Comparison of ENCODE assay signal across 9 mouse cellular contexts in the genomic region with DNA sequence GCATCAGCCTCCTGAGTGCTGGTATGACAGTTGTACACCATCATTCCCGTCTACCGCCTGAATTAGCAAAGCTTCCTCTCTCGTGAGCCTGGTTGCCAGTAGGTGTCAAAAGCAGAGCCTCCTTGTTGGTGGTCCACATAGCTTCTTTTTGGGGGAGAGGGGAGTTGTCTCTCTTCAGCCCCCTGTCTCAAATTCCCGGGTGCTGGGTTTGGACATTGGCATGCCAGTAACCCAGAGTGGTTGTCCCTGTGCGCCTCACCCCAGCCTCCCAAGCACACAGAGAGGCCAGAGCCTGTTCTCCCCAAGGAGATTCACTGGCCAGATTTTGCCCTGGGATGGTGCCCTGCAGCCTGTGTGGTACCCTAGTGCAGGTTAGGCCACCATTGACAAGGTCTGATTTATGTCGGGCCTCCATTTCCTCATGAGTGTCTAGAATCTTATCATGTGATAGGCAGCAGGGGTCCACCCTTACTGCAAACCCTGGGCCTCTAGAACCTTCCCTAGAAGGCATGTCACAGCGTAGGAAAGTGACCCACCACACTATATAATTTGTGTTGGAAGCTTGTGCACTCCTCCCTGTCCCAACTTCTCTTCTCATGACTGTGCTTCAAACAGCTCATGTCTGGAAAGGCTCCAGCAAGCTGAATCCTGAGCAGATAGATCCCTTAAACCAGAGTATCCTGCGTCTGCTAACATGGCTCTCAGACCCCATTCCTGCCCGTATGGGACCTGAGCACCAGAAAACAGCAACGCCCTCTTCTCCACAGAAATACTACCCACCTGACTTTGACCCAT. TPM values are rescaled to one million over a fixed set of nuclear protein-coding genes. Genes with fewer than 3 reads are reported as not detected.
A peak's percentile ranks its signal among the peaks of the same experiment; 100 is the strongest.
DNase-seq lines count a peak whose midpoint lies in the region; ATAC-seq and TF ChIP-seq lines count a peak whose summit lies in the region.
"Had no signal": no experiment of that assay in that cellular context is flagged by ENCODE, and none has a peak within 500 bp of the region (broad histone marks: within the 10 kb centered on the region; RNA-seq: fewer than 3 reads in every experiment).

No protein-coding gene starts in this region.

- peak overlapping the region; percentile 47 for H3K4me3 ChIP-seq in neural tube, embryonic 11.5 days (ENCODE audit: low read depth, low read length)
- peak overlapping the region; percentile 54; the same call in 1 of the 2 replicates for H3K4me3 ChIP-seq in intestine, postnatal 0 days (ENCODE audit: low read depth, low read length)
- H3K4me3 ChIP-seq in small intestine, adult 2 months (ENCODE audit: low read depth, low read length), result no peak overlapping the region

- no peak for TF ChIP-seq CTCF in intestine, postnatal 0 days (IDR thresholded peaks at IDR 0.05; ENCODE audit: low read depth)
- TF ChIP-seq CTCF in small intestine, adult 2 months (IDR thresholded peaks at IDR 0.05; ENCODE audit: extremely low read depth, insufficient read length, insufficient replicate concordance, low read depth, low read length), result no peak

- TF ChIP-seq POLR2A in small intestine, adult 2 months (IDR thresholded peaks at IDR 0.05; ENCODE audit: low read depth, low read length), result no peak

- peaks cover 3% of the 10 kb centered on the region; the same call in 1 of the 2 replicates for H3K4me1 ChIP-seq in neural tube, embryonic 11.5 days (ENCODE audit: control insufficient read depth, insufficient read depth, low read length)
- 0 out of 2 replicates have a peak, but pooled peaks cover 2% of the 10 kb centered on the region for H3K4me1 ChIP-seq in intestine, postnatal 0 days (replicated peaks; ENCODE audit: control insufficient read depth, insufficient read depth, low read length)
- H3K4me1 ChIP-seq in small intestine, adult 2 months (ENCODE audit: control insufficient read depth, insufficient read depth, insufficient read length, low read length), result peaks cover 7% of the 10 kb centered on the region; the same call in 1 of the 2 replicates

- 83% methylated on average over 10 of the region's 10 CpGs for WGBS in neural tube, embryonic 11.5 days
- WGBS in intestine, postnatal 0 days, result 70% methylated on average over 10 of the region's 10 CpGs
- WGBS in small intestine, adult 2 months, result 69% methylated on average over 10 of the region's 10 CpGs

- DNase-seq in cerebellum, adult 11 months, result peak; percentile 39
- no peak for DNase-seq in cerebellum, postnatal 36 days
- DNase-seq in neural tube, embryonic 11.5 days (ENCODE audit: low spot score), result no peak
- no peak for DNase-seq in neural tube, embryonic 10.5 days (ENCODE audit: extremely low spot score, low spot score)
- DNase-seq in gastrocnemius, adult 18-20 months (ENCODE audit: low spot score), result no peak
- DNase-seq in lung, adult 18-20 months, result no peak

- no peaks in the 10 kb centered on the region for H3K9me3 ChIP-seq in neural tube, embryonic 11.5 days (ENCODE audit: control insufficient read depth, low read length)
- no peaks in the 10 kb centered on the region for H3K9me3 ChIP-seq in intestine, postnatal 0 days (ENCODE audit: control insufficient read depth)

- 0 out of 2 replicates have a peak overlapping the region, but pooled peaks have one; percentile 91 for H3K27ac ChIP-seq in neural tube, embryonic 11.5 days (ENCODE audit: low read depth, low read length)
- H3K27ac ChIP-seq in intestine, postnatal 0 days (ENCODE audit: low read depth, low read length), result no peak overlapping the region
- peak overlapping the region; percentile 50; the same call in 1 of the 2 replicates for H3K27ac ChIP-seq in small intestine, adult 2 months (ENCODE audit: insufficient read depth, low read depth, low read length)

- peaks cover 2% of the 10 kb centered on the region for H3K36me3 ChIP-seq in neural tube, embryonic 11.5 days (ENCODE audit: control insufficient read depth, insufficient read depth, low read length)
- peaks cover 30% of the 10 kb centered on the region for H3K36me3 ChIP-seq in intestine, postnatal 0 days (ENCODE audit: control insufficient read depth, insufficient read depth)
- peaks cover 21% of the 10 kb centered on the region for H3K36me3 ChIP-seq in small intestine, adult 2 months (ENCODE audit: control insufficient read depth, insufficient read depth, low read length)

- no peaks in the 10 kb centered on the region for H3K27me3 ChIP-seq in neural tube, embryonic 11.5 days (ENCODE audit: control insufficient read depth, insufficient read depth, low read length)
- 0 out of 2 replicates have a peak, but pooled peaks cover 1% of the 10 kb centered on the region for H3K27me3 ChIP-seq in intestine, postnatal 0 days (replicated peaks; ENCODE audit: control insufficient read depth, insufficient read depth, low read length)
- no peaks in the 10 kb centered on the region for H3K27me3 ChIP-seq in small intestine, adult 2 months (ENCODE audit: control insufficient read depth, insufficient read depth, low read length)

- ATAC-seq in neural tube, embryonic 11.5 days (ENCODE audit: insufficient read depth, low FRiP score, low TSS enrichment), result no peak
- ATAC-seq in intestine, postnatal 0 days, result no peak

- peak overlapping the region; percentile 42 for H3K4me2 ChIP-seq in neural tube, embryonic 11.5 days (ENCODE audit: low read depth)
- H3K4me2 ChIP-seq in intestine, postnatal 0 days (replicated peaks; ENCODE audit: low read depth), result peak overlapping the region; percentile 57

- H3K9ac ChIP-seq in neural tube, embryonic 11.5 days (ENCODE audit: low read length), result peak overlapping the region; percentile 16; the same call in 1 of the 2 replicates
- no peak overlapping the region for H3K9ac ChIP-seq in intestine, postnatal 0 days (ENCODE audit: low read depth, low read length)

RNA-seq across cellular contexts. Expression of gene Yju2, which starts 1.2 kb away (rescaled TPM):
- 19.2 and 25.1 TPM in 2 replicates for polyA plus RNA-seq in neural tube, embryonic 11.5 days (2014; fragmentation: Nextera tagmentation; extraction: Ambion mirVana)
- polyA plus RNA-seq in intestine, postnatal 0 days (2015; fragmentation: Nextera tagmentation; extraction: Ambion mirVana), result 10.2 and 10.9 TPM in 2 replicates
- polyA plus RNA-seq in small intestine, adult 2 months (2012; rRNA removed), result 3.4 and 7.9 TPM in 2 replicates
- total RNA-seq in gastrocnemius, adult 18-20 months (2021), result 1 to 10 TPM; 7.4 to 8.0 TPM

RNA-seq across cellular contexts. Expression of gene Ebi3, which starts 7.7 kb away (rescaled TPM):
- 2.1 and 2.3 TPM in 2 replicates for polyA plus RNA-seq in neural tube, embryonic 11.5 days (2014; fragmentation: Nextera tagmentation; extraction: Ambion mirVana)
- 1.5 and 1.6 TPM in 2 replicates for polyA plus RNA-seq in intestine, postnatal 0 days (2015; fragmentation: Nextera tagmentation; extraction: Ambion mirVana)
- polyA plus RNA-seq in small intestine, adult 2 months (2012; rRNA removed), result 4.9 and 7.5 TPM in 2 replicates
- total RNA-seq in gastrocnemius, adult 18-20 months (2021), result under 1 TPM; 0.27 to 0.38 TPM

RNA-seq across cellular contexts. Expression of gene Shd, which starts 10.1 kb away (rescaled TPM):
- polyA plus RNA-seq in neural tube, embryonic 11.5 days (2014; fragmentation: Nextera tagmentation; extraction: Ambion mirVana), result 89.7 and 95.3 TPM in 2 replicates
- 2.7 and 2.9 TPM in 2 replicates for polyA plus RNA-seq in intestine, postnatal 0 days (2015; fragmentation: Nextera tagmentation; extraction: Ambion mirVana)
- 1.1 and 3.4 TPM in 2 replicates for polyA plus RNA-seq in small intestine, adult 2 months (2012; rRNA removed)
- under 1 TPM in 1 of 2 experiments, not detected in 1; 0.34 TPM for total RNA-seq in gastrocnemius, adult 18-20 months (2021)

RNA-seq across cellular contexts. Expression of gene Zfp119b, which starts 10.8 kb away (rescaled TPM):
- 6.1 TPM in 2 replicates for polyA plus RNA-seq in neural tube, embryonic 11.5 days (2014; fragmentation: Nextera tagmentation; extraction: Ambion mirVana)
- 3.4 and 3.7 TPM in 2 replicates for polyA plus RNA-seq in intestine, postnatal 0 days (2015; fragmentation: Nextera tagmentation; extraction: Ambion mirVana)
- polyA plus RNA-seq in small intestine, adult 2 months (2012; rRNA removed), result 0.09 TPM in 1 of 2 replicates, not detected in the other
- total RNA-seq in gastrocnemius, adult 18-20 months (2021), result 1 to 10 TPM; 3.0 to 3.2 TPM

RNA-seq across cellular contexts. Expression of gene Fsd1, which starts 26.2 kb away (rescaled TPM):
- polyA plus RNA-seq in neural tube, embryonic 11.5 days (2014; fragmentation: Nextera tagmentation; extraction: Ambion mirVana), result 68.3 and 86.8 TPM in 2 replicates
- 3.6 and 4.2 TPM in 2 replicates for polyA plus RNA-seq in intestine, postnatal 0 days (2015; fragmentation: Nextera tagmentation; extraction: Ambion mirVana)
- polyA plus RNA-seq in small intestine, adult 2 months (2012; rRNA removed), result 0.83 and 3.2 TPM in 2 replicates
- total RNA-seq in gastrocnemius, adult 18-20 months (2021), result not detected
- total RNA-seq: neutrophil, adult 5-6 weeks had no signal

Comparison
In these comparisons a context has a peak if more than half of its experiments do, and no peak if none do; other contexts are left out.
1. RNA of gene Shd, which starts 10.1 kb away (polyA plus RNA-seq): 89.7 to 95.3 TPM in neural tube, embryonic 11.5 days; 1.1 to 3.4 TPM in small intestine, adult 2 months and 2.7 to 2.9 TPM in intestine, postnatal 0 days; every median in the first group is over 10 times any median in the second.